Mouse (Mus musculus) kidney, adult 11 months (tissue): ENCODE data around the gene Gm3854.
A peak's percentile ranks its signal among the peaks of the same experiment; 100 is the strongest.
"Not testable (repeated sequence)": the region's sequence is repeated elsewhere in the genome, so short reads cannot be mapped to it uniquely, and the experiment has no call there.

Source experiments
- DNase-seq: peaks from one replicate; pipeline ENCODE4 v3.0.0; 2022

Gm3854 gene

DNA sequence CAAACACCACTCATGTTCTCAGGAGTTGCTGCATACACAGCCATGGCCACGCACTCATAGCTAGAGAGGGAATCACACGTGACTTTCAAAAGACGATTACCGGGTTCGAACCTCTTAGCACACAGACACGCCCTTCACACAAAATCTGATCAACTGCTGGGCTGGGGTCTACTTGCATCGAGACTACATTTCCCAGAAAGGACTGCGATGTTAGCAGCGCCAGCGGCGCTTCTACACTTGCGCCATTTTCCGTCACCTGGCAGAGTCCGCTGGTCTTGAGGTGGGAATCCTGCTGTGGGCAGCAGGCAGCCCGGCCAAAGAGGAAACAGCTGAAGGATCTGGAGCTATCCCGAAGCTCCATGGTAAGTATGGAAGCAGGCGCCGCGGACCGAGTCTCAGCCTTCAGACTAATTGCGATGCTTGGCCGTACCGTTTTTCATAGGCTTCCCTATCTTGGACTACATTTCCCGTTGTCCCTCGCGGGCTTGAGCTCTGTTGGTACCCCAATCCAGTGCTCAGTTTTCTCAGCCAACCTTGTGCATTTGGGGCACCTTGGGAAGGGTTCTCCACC is at the start of gene Gm3854:
TSS of gene Gm3854 (plus strand) at position 259 of the 571 bp plus-strand sequence.
- peak; percentile 59 for DNase-seq

- not testable (repeated sequence) for DNase-seq
Measured at GRCm38 (mm10) chr7:6300796-6301195, 42.8 kb upstream of the Gm3854 start.

- no peak for DNase-seq
Measured at GRCm38 (mm10) chr7:6330458-6331232, 12.9 kb upstream of the Gm3854 start.

DNA sequence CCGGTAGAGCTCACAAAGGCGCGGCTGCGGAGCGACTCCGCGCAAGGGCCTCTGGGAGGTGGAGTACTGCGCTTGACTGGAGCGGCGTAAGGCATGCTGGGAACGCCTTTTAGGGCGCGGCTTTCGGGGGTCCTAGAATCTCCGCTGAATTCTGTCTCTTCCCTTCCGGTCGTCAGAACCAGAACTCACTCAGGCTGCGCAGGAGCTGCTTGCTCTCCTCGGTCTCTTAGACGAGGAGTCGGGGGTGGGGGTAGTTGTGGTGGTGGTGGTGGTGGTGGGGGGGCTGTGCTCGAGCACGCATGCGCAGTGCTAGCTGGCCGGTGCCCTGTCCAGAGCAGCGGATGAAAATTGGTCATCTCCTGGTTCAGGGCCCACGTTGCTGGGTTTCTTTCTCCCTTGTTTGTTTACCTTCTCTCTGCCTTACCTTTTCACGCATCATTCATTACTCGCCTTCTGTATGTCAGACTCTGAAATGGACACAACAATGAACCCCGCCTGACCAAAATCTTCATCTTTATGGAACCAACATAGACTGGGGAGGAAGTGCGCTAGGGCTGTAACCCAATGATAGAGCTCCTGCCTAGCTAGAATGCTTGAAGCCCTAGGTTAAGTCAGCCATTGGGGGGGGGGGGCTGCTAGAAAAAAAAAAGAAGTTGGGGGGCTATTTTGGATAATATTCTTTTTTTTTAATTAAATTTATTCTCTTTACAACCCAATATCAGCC is 12.2 kb upstream of the Gm3854 start, which contains the start of gene Zfp583:
TSS of gene Zfp583 (minus strand) at position 53 of the 724 bp plus-strand sequence.
- DNase-seq = peak; percentile 75

GRCm38 (mm10) chr7:6339865-6340264 is 3.7 kb upstream of the Gm3854 start:
- DNase-seq = no peak

DNA sequence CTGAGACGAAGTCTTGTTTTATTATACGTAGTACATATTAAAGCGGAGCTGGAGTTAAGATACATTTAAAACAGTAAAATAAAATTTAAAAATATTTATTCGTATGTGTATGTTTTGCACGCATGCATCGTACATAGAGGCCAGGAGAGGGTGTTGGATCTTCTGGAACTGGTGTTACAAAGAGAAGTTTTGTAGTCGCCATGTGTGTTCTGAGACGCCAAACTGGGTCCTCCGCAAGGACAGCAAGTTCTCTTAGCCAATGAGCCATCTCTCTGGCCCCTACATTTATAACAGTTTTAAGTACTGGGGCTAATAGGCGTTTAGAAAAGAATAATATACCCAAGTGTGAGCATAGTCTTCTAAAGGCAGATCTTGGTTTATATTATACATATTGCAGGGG is 565 bp downstream of the Gm3854 start:
- no peak for DNase-seq

DNA sequence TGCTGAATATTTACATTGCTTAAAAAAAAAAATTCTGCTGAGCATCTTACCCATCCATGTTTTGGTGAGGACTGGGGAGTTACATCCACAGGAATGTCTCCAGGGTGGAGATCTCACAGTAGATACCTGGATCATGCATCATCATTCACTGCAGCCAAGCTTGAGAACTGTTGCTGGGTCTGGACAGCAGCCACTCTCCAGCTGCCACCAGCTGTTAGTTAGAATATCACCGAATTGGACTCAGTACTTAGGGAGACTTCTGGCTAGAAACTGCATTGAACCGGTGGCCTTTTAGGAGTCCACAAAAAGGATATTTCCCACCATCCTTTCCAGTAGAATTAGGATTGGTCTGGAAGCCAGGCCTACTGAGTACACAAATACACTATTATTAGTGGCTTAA is 14.6 kb downstream of the Gm3854 start:
- no peak for DNase-seq

DNA sequence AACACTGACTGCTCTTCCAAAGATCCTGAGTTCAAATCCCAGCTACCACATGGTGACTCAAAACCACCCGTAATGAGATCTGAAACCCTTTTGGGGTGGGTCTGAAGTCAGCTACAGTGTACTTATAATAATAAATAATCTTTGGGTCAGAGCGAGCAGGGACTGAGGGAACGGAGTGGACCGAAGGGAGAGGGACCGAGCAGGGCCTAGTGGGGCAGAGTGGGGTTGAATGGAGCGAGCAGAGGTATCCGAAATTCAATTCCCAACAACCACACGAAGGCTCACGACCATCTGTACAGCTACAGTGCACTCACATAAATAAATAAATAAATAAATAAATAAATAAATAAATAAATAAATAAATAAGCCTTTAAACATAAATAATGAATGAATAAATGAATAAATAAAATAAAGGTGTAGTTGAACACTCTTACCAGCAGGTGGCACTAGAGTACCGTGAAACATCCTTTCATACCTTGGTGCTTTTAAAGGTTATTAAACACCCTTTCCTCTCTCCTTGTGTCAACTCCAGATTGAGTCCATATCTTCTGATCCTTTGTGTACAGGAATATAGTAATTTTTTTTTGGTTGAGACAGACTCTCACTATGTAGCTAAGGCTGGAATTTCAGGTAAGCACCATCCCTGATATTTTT is 15.5 kb downstream of the Gm3854 start:
- no peak for DNase-seq

GRCm38 (mm10) chr7:6360477-6361060 is 17.0 kb downstream of the Gm3854 start:
- DNase-seq = no peak

- no peak for DNase-seq
Measured at GRCm38 (mm10) chr7:6361756-6362155, 18.2 kb downstream of the Gm3854 start.

DNA sequence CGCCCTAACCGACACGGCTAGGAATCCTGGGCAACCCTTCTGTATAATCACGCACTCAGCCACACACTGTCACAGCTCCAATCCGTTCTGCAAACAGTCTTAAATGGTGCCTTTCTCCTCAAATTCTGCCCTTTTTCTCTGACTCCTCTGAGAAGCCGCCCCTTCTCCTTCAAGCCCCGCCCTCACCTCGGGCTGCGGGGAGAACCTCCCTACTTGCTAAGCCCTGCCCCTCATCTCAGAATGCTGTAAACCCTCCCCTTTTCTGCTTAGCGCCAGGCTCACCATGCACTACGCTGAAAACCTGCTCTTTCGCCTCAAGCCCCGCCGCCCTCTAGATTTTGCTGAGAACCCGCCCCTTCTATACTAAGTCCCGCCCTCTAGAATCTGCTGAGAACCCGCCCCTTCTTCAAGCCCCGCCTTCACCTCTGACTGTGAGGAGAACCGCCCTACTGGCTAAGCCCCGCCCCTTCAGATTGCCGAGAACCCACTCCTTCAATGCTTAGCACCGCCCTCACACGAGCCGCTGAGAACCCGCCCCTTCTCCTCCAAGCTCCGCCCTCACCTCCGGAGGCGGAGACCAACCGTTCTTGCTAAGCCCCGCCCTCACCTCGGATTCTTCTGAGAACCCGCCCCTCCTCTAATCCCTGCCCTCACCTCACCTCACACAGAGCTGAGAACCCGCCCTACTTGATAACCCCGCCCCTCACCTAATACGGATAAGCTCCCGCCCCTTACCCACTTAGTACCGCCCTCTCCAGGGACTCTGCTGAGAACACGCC is 18.9 kb downstream of the Gm3854 start:
- DNase-seq = peak; percentile 99

DNA sequence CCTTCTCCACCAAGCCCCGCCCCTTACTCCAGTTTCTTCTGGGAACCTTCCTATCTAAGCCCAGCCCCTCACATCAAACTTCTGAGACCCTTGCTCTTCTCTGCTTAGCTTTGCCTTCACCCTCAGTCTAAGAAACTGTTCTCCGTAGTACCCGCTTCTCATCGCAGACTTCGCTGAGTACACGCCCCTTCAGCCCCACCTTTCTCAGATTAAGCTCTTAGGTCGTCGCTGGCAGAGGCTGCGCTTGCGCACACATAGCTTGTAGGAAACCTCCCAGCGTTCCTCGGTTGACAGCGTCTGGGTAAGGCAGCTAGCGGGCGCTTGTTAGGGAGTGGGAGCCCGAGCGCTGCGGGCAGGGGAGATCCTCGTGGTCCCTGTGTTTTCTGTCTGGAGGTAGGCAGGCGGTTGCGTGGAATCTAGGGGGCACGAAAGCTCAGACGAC is 19.5 kb downstream of the Gm3854 start, which contains the start of gene Zfp78:
TSS of gene Zfp78 (plus strand) at position 234 of the 442 bp plus-strand sequence.
- no peak for DNase-seq

DNA sequence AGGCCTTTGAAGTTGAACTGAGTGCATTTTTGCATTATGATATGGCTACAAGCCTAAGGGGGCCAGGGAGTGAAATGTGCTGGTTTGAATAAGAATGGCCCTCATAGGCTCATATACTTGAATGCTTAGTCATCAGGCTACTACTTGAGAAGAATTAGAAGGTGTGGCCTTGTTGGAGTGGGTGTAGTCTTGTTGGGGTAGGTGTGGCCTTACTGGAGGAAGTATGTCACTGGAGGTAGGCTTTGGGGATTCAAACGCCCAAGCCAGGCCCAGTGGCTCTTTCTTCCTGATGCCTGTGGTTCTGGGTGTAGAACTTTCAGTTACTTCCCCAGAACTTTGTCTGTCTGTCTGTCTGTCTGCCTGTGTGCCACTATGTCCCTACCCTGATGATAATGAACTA is 21.2 kb downstream of the Gm3854 start:
- no peak for DNase-seq

DNA sequence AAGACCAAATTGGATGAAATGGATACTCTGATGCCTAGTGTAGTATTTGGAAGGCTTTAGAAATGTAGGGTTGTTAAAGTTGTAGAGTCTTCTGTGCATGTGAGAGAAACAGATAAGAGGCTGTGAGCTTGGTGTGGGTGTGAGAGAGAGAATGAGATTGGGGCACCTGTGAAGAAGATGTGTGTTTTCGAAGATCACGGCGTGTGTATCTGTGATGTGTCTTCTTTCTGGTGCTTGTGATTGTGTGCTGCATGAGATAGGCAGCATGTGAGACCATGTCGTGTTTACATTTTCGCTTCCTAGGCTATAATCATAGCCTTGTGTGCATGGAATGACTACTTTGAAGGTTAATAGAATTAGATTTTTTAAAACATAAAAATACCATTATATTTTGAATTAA is 23.6 kb downstream of the Gm3854 start:
- no peak for DNase-seq

DNA sequence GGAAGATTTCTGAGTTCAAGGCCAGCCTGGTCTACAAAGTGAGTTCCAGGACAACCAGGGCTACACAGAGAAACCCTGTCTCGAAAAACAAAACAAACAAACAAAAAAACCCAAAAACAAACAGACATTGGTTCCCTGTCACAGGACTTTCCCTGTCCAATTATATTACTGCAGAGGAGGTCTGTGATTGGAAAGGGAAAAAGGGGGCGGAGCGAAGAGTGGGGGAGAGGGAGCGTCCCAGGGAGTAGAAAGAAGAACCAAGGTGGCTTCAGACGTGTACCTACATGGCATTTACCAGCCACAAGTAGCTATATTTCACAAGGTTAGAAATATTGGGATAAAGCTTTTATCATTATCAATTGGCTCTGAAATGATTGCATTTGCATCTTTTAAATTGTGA is 24.6 kb downstream of the Gm3854 start:
- DNase-seq = not testable (repeated sequence)

GRCm38 (mm10) chr7:6369460-6369859 is 25.9 kb downstream of the Gm3854 start:
- no peak for DNase-seq

- DNase-seq = no peak
Measured at GRCm38 (mm10) chr7:6372993-6373392, 29.4 kb downstream of the Gm3854 start.

DNA sequence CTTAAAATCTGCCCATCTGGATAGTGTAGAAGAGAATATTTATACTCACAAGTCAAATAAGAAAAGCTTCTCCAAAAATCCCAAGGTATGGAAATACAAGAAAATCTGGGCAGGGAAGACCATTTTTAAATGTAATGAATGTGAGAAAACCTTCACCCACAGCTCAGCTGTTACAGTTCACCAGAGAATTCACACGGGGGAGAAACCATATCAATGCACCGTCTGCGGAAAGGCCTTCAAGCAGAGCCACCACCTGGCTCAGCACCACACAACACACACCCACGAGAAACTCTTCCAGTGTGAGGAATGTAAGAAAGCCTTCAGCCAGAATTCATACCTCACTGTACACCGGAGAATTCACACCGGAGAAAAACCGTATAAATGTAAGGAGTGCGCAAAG is 34.9 kb downstream of the Gm3854 start:
- DNase-seq = no peak

GRCm38 (mm10) chr7:6381431-6381830 is 37.9 kb downstream of the Gm3854 start:
- no peak for DNase-seq

- DNase-seq = peak; percentile 94
Measured at GRCm38 (mm10) chr7:6383044-6383455, 39.5 kb downstream of the Gm3854 start, which contains the start of gene Zfp28. Gene Zfp28 (plus strand): TSS chr7:6383295.

GRCm38 (mm10) chr7:6384011-6384410 is 40.5 kb downstream of the Gm3854 start:
- DNase-seq = no peak

- no peak for DNase-seq
Measured at GRCm38 (mm10) chr7:6386995-6387394, 43.4 kb downstream of the Gm3854 start.
